Mouse (Mus musculus) ovary, adult 18-20 months (tissue): ENCODE measurements around the gene Klf1.
"Not testable (repeated sequence)": the region's sequence is repeated elsewhere in the genome, so short reads cannot be mapped to it uniquely, and the experiment has no call there.

ENCODE experiments used
- DNase-seq: peaks from one replicate; pipeline ENCODE4 v3.0.0; 2022; ENCODE audit warnings: low spot score, mixed read lengths

The Klf1 gene

DNA sequence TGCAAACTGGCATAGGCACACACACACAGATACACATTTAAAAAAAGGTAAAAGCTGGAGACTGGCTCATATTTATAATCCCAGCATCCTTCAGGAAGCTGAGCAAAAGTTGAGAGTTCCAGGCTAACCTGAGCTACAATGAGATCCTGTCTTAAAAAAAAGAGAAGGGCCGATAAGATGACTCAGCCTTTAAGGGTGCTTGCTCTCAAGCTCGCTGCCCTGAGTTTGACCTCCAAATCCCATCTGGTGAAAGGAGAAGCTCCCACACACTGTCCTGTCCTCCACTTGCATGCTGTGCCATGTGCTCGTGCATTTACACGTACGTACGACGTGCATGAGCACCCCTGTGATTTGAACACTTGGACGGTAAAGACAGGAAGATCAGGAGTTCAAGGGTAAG is 5.8 kb downstream of the Klf1 start:
- no peak for DNase-seq

DNA sequence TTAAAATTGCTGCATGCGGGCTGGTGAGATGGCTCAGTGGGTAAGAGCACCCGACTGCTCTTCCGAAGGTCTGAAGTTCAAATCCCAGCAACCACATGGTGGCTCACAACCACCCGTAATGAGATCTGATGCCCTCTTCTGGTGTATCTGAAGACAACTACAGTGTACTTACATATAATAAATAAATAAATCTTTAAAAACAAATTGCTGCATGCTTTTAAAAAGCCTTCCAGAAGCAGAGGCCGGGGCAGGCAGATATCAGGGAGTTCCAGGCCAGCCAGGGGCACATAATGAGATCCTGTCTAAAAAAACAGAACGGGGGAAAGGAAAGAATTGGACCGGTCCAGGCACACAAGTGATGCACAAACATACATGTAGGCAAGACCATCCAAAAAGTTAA is 6.3 kb downstream of the Klf1 start:
- DNase-seq: not testable (repeated sequence)

DNA sequence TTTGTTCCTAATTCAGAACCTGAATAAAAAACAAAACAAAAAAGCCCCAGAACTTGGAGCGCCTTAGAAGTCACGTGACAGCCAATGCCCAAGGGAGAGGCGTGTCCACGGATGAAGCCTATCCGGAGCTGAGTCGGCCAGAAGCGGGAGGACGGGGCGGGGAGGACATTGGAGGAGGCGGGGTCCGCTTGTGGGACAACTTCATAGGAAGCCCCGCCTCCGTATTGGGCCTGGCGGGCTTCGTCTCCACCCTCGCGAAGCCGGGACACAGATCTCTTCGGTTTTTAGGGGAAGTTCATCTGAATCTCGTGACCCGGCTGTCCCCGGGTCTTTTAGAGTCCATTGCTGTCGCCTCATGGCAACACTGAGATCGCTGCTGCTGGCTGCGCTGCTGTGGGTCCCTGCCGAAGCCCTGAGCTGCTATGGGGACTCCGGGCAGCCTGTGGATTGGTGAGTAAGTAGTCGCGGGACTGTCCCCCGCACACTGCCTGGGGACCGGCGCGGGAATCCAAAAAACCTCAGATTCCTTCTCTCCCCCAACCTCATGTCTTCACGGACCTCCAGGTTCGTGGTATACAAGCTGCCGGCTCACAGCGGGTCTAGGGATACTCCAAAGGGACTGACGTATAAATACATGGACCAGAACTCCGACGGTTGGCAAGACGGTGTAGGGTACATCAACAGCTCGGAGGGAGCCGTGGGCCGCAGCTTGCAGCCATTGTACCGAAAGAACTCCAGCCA is 6.9 kb downstream of the Klf1 start, which contains the start of gene Dnase2a:
Dnase2a (plus strand) TSS at position 140 of the 741 bp plus-strand sequence.
- peak; percentile 95 for DNase-seq

DNA sequence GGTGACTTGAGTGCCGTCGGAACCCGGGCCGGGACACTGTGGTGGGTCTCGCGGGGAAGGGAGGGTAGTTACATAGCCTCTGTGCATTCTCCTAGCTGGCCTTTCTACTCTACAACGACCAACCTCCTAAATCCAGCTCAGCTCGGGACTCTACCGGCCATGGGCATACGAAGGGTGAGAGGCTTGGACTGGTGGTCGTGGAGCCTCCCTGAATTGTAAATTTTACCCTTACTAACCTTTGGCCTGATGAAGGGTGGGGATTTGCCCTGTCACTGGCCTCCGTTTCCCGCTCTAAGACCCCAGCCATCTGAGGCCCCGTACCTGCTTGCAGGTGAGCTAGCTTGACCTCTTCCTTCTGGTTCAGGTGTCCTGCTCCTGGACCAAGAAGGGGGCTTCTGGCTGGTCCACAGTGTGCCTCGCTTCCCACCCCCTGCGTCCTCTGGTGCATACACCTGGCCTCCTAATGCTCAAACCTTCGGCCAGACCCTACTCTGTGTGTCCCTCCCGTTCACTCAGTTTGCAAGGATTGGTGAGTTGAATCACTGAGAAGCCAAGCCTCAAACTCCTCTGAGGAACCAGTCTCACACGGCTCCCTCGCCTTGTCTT is 7.5 kb downstream of the Klf1 start:
- DNase-seq: no peak

DNA sequence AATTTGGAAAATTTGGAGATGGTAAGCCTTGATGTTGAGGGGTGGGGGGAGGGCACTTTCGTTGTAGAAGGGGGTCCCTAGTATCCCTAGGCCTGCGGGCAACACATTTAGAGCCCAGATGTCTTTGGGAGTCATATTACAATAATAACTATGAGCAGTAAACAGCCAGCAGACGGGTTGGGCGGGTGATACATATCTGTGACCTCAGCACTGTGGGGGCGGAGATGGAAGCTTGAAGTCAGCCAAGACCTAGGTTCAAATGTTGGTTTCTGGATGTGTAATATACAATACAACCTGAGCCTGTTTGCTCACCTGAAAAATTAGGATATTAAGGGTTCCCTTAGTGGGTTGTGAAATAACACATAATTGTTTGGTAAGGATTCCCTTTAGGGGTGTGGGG is 8.2 kb downstream of the Klf1 start:
- no peak for DNase-seq

DNA sequence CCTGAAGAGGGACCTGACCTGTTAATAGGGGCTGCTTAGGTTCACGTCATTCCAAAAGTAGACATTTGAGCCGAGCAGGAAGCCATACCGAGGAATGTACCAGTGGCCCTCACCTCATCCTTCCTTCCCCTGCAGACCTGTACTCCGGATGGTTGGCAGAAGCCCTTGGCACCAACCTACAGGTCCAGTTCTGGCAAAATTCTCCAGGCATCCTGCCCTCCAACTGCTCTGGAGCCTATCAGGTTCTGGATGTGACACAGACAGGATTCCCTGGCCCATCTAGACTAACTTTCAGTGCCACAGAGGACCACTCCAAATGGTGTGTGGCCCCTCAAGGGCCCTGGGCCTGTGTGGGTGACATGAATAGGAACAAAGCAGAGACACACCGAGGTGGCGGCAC is 8.8 kb downstream of the Klf1 start:
- DNase-seq: no peak

DNA sequence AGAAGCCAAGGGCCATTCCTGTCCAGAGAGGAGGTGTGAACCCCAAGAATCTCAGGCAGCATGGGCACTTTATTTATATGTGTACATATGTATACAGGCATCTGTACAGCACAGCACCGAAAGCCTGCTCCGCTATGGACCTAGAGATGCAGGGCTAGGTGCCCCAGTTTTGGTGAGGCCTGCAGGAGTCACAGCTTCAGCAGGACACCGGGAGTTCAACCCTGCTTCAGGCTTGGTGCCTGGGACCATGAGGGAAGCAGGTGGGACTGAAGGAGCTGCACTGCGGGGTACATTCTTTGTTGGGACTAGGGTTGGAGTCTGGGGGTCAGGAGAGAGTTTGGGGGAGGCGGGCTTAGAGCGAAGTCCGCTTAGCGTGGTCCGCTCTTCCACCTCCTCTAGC is 10.1 kb downstream of the Klf1 start:
- no peak for DNase-seq

DNA sequence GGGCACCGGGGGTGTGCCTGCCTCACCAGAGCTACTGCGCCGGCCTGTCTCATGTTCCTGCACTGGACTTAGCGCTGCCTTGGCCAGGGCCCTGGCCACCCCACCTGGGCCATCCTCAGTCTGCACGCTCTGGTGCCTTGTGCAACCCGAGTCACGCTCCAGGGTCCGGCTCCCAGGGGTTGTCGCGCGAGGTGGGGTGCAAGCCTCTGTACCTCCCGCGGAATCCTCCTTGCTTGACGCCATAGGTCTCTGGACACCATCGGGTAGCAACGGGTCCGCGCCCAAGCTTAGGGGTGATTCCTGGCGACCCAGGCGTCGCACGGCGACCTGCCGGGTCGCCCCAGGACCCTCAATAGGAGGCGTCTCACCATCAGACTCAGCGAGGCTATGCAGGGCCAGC is 10.7 kb downstream of the Klf1 start:
- DNase-seq: no peak

DNA sequence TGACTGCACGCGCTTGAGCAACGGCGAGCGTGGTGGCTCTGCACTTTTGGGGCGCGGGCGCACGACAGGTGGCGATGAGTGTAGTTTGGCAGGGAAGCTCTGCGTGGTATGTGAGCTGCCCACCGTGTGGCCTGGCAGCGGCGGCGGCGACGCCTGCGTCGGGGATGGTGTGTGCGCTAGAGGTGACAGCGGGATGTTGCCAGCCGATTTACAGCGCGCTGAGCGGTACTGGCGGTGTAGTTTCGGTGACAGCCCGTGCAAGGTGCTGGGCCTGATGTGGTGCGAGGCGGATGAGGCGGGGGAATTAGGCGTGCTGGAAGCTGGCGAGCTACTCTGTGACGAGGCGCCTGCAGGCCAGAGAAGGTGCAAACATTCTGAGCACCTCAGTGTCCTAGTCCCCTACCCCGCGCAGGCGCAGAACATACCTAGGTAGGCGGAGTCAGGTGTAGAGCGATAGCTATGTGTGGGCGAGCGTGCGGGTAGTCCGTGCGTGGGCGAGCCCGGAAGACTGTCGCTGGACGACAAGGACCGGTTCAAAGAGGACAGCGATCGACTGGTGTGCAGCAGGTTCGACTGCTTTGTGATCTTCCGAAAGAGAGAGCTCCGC is 11.3 kb downstream of the Klf1 start:
- DNase-seq: peak; percentile 60

DNA sequence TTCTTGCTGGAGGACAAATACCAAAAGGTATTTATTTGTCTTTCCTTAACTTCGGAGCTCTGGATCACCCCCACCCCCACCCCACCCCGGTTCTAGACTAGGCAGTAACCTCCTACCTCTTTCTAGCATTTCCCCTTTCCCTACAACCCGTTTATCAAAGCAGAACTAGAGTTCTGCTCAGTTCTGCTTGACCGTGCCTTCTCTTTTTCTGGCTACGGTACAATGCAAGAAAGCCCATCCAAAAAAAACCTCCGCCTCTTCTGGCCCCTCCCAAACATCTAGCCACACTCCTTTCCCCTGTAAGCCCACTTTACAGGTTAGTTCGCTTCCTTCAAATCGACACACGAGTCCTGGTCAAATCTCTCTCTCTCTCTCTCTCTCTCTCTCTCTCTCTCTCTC is 11.8 kb downstream of the Klf1 start:
- DNase-seq: no peak

DNA sequence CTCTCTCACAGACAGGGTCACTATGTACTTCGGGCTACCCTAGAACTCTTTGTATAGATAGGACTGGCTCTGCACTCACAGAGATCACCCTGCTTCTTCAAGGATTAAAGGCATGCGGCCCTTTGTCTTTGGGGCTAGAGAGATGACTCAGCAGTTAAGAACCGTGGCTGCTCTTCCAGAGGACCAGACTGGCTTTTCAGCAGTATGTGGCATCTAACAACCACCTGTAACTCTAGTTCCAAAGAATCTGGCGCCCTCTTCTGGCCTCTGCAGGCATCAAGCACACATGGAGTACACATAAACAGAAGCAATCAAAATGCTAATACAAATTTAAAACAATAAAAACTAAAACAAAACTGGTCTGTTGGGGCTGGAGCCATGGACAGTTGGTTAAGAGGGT is 12.2 kb downstream of the Klf1 start:
- no peak for DNase-seq

DNA sequence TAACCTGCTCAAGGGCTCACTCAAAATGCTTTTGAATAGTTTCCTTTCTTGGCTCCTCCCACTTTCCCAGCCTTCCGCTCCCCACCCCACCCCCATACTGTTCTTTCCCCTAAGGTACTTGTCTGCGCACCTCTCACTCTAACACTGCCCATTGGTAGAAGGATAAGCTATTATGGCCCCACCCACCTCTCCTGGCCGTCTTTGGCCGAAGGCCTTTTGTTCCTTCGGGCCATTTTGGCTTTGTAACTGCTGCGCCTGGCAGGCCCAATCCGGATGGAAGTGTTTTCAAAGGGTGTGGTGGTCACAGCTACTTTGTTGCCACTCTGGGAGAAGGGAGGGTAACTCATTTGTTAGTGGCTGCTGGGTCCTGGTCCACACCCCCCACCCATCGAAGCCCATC is 13.5 kb downstream of the Klf1 start:
- DNase-seq: no peak

DNA sequence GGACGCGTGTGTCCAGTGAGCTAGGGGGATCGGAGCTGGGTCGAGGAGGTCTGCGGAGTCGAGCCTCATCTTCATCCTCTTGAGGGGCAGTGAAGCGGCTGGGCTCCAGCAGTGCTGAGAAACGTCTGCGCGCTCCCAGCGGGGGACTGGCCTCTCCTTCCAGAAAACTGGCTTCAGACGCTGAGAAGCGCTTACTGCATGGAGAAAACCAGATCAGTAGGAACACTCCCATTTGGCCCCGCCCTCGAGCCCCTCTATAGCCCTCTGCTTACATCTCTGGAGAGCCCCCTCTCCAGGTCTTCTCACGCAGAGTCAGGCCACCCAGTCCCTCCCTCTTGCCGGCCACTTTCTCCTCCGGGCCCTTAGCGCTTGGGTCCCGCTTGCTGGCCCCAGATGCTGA is 16.1 kb downstream of the Klf1 start:
- DNase-seq: no peak

DNA sequence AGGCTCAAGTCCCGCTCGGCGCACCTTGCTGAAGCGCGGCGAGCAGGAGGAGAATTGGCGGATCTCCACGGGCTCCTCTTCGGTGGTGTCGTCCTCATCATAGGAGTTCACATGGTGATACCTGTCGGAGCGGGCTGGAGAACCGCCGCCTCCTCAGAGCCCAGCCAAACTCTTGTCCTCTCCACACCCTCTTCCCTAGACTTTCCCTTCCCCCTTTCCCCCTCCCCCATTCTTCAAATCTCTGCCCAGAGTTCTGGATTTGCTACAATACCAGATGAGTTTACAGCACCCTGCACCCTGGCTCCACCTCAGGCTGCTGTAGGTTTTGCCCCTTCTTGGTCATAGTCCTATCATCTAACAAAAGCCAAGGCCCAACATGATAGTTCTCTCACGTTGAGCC is 16.9 kb downstream of the Klf1 start:
- no peak for DNase-seq

DNA sequence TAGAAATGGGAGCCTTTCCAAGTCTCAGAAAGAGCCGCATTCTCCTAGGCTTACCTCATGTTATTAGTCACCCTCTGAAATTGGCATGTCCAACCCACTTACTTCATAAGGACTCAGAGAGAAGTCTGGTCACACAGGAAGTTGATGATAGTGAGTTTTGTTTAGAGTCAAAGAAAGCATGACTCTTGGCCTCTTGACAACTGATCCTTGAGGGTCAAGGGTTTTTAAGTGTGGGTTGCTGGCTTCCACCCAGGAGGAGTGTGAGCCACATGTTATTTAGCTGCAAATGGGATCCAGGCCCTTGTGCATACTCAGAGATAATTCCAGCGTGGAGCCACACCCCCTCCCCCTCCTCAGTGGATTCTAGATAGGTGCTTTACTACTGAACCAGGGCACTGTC is 19.9 kb downstream of the Klf1 start:
- no peak for DNase-seq

DNA sequence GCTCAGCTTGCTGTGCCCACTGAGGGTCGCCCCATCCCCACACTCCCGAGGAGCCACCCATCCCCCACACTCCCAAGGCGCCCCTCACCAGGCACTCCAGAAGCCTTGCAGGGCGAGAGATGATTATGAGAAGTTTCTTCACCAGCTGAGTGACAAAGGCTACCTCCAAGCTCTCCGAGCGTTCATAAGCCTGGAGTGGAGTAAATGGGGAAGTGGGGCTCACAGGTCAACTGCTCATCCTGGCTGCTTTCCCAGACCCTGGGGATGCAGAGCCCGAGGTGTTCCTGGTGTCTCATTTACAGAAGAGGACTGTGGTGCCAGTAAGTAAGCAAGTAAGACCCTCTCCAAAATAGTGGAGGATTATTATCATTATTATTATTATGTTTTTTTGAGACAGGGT is 23.8 kb downstream of the Klf1 start:
- DNase-seq: no peak

DNA sequence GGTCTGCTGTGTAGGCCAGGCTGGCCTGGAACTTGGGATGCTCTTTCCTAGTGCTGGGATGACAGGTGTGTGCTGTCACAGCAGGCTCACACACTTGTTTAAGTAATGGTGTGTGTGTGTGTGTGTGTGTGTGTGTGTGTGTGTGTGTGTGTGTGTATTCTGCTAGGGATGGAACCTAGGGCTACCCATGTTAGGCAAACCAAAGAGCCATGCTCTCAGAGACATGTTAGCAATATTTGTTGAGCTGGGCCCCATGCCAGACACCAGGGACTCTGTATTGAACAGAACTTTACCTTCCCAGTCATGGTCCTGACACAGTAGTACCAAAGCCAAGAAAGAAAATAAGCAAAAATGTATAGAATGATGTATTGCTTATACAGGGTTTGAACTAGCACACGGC is 25.8 kb downstream of the Klf1 start:
- DNase-seq: no peak

DNA sequence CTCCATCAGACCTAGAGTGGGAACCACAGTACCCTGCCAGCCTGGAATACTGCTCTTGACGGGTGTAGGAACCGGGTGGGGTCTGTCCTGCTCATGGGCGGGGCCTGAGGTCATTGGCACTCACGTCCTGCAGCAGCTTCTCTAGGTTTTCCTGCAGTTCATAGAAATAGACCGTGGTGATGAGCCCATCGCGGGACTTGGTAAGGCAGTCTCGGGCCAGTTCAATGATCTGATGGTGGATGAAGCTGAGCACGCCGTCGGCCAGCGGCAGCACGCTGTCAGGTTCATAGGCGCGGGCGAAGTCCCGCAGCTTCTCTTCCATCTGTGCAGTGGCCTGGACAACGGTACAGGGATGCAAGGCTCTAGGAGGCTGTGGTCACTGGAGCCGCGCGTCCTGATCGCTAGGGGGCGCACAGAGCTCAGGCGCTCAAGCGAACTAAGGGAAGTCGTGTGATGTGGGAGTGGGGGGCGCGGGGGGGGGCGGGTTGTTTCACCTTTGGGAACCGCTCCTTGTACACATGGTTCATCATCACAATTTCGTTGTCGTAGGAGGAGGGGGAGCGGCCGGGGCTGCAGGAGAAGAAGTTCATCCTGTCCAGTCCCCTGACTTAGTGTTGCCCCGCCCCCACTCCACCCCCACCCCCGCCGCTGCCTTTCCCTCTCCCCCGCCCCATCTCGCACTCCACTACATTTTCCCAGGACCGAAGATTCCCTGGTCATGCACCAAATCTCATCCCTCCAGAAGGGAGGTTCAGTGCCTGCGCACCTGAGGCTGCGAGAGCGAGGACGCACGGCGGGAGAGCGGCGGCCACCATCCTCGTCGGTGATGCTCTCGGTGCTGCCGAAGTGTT is 27.0 kb downstream of the Klf1 start:
- DNase-seq: no peak

DNA sequence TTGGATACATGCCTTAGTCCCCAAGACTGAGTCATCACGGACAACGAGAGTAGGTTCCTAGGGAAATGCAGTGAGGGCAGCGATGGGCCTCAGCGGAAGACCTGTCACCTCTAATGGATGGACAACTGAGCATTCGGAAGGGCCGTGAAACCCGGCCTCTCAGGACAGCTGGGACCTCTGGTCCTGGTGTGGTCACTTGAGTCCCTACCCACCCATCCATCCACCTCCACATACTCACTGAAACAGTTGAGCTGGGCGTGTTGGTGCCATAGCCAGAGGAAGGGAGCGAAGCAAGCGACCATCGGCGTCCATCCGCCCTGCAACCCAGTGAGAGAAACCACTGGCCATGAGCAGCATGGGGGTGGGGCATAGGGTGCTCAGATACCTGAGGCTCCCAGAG is 28.9 kb downstream of the Klf1 start:
- DNase-seq: no peak

DNA sequence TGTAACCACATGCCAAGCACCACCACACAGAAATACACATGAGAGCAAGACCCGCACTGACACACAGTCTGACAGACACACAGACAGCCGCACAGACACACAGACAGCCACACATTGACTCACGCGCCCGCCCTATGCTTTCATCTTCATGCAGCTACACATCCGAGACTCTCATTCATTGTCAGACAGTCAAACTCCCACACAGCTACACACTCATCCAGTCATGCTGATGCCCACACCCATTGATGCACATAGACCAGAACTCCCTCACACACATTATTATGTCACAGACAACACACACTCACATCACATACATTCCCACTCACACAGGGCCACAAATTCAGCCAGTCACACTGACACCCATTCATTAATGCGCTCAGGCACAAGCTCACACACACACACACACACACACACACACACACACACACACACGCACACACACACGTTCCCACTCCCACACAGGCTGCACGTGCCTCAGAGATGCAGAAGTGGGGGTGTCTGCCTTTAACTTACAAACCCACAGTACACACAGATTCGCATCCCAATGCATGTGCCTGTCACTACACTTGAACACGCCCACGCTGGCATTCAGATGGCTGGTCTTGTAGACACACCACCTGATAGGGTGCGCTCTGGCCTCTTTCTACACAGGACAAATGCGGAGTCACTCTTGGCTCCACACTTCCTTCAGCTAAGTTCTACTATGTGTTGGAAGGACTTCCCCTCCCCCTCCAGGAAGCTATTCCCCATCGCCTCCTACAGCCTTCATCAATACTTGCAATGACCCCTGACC is 32.2 kb downstream of the Klf1 start:
- no peak for DNase-seq

DNA sequence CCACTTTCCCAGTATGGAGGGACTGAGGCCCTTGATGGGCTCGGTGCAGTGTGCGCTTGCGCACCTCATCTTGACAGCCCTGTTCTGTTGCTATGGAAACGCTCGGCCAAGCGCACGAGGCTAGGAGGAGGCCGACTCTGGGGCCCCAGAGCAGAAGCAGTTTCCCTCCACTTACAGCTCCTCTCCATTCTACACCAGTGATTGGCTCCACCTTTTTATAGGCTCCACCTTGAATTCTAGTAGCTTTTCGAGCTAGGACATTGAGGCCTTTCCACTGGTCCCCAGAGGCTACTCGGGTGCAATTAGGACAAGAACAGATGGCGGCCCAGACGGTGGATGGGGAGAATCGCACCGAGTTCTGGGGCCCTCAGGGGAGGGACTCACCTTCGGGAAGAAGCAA is 33.1 kb downstream of the Klf1 start:
- no peak for DNase-seq

DNA sequence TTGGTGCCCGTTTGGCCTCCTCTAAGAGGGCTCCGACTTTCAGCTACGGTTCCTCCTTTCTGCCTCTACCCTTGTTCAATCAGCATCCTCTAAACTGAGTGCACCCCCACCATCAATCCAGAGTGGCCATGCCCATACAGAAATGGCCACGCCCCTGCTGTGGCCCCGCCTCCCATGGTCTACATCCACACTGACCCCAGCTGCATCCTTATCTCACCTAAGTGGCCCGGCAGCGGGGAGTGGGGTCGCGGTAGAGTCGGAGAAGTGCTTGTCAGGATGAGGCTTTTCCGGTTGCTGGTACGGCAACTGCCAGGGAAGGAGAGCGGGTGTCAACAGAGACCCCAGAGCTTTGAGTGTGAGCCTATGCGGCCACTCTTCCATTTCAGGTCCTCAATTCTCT is 33.8 kb downstream of the Klf1 start:
- no peak for DNase-seq
